Comparison of ENCODE assay signal across 16 mouse cellular contexts in genomic region chr6:82125134-82125533, GRCm38 (mm10).
DNase-seq lines count a peak whose midpoint lies in the region; ATAC-seq and TF ChIP-seq lines count a peak whose summit lies in the region.
"Had no signal": no experiment of that assay in that cellular context is flagged by ENCODE, and none has a peak within 500 bp of the region (broad histone marks: within the 10 kb centered on the region; RNA-seq: fewer than 3 reads in every experiment).

No protein-coding gene starts in this region.

- DNase-seq in heart, postnatal 0 days (ENCODE audit: low spot score), result no peak
- DNase-seq in heart, postnatal 36 days, result no peak
- DNase-seq in 3T3-L1 (ENCODE audit: low read depth, low spot score), result peak; percentile 93
- DNase-seq in Muller cell, postnatal 12 days (ENCODE audit: inconsistent ontology term), result peak; percentile 90
- no peak for DNase-seq in B cell, adult 2 months
- DNase-seq in layer of hippocampus, adult 18-20 months (ENCODE audit: low spot score in 2 of 2), result no peak
- no peak for DNase-seq in gastrocnemius, adult 8-10 months (ENCODE audit: low spot score in 2 of 2)
- DNase-seq: cerebellum, adult 9-11 months; layer of hippocampus, adult 9-11 months had no signal

- no peak overlapping the region for H3K9ac ChIP-seq in heart, postnatal 0 days (replicated peaks; ENCODE audit: low read depth, low read length)
- no peak overlapping the region for H3K9ac ChIP-seq in intestine, embryonic 16.5 days (ENCODE audit: low read depth, low read length)
- H3K9ac ChIP-seq: heart, embryonic 15.5 days; hindbrain, embryonic 15.5 days; lung, embryonic 15.5 days had no signal

- no peak for TF ChIP-seq CTCF in heart, postnatal 0 days (IDR thresholded peaks at IDR 0.05; ENCODE audit: low read depth)

- no peaks in the 10 kb centered on the region for H3K4me1 ChIP-seq in heart, postnatal 0 days (ENCODE audit: control insufficient read depth, insufficient read depth)
- H3K4me1 ChIP-seq in intestine, embryonic 16.5 days (ENCODE audit: control insufficient read depth, insufficient read depth, low read length), result no peaks in the 10 kb centered on the region
- H3K4me1 ChIP-seq: heart, embryonic 15.5 days had no signal

- H3K9me3 ChIP-seq in heart, postnatal 0 days (replicated peaks; ENCODE audit: control insufficient read depth, low read length), result no peaks in the 10 kb centered on the region
- no peaks in the 10 kb centered on the region for H3K9me3 ChIP-seq in intestine, embryonic 16.5 days (ENCODE audit: control insufficient read depth, low read length)
- H3K9me3 ChIP-seq: heart, embryonic 15.5 days; hindbrain, embryonic 15.5 days; lung, embryonic 15.5 days; midbrain, embryonic 10.5 days had no signal

- TF ChIP-seq EP300 in heart, postnatal 0 days (IDR thresholded peaks at IDR 0.05; ENCODE audit: low read depth), result no peak

- intact Hi-C loops in heart, postnatal 36 days (cut with DNase I), result no loop called here

- ATAC-seq in heart, postnatal 0 days (ENCODE audit: insufficient read depth, low read depth), result 0 out of 2 replicates have a peak, but pooled peaks have one; percentile 30
- ATAC-seq in intestine, embryonic 16.5 days, result peak; percentile 69

- no peaks in the 10 kb centered on the region for H3K27me3 ChIP-seq in heart, postnatal 0 days (ENCODE audit: control insufficient read depth, insufficient read depth, low read length)
- H3K27me3 ChIP-seq in intestine, embryonic 16.5 days (replicated peaks; ENCODE audit: control insufficient read depth, insufficient read depth, low read length), result no peaks in the 10 kb centered on the region
- H3K27me3 ChIP-seq: hindbrain, embryonic 15.5 days; lung, embryonic 15.5 days had no signal

- no peaks in the 10 kb centered on the region for H3K36me3 ChIP-seq in heart, postnatal 0 days (replicated peaks; ENCODE audit: control insufficient read depth, insufficient read depth, low read length)
- H3K36me3 ChIP-seq in intestine, embryonic 16.5 days (ENCODE audit: control insufficient read depth, insufficient read depth, low read length), result no peaks in the 10 kb centered on the region
- H3K36me3 ChIP-seq: heart, embryonic 15.5 days; hindbrain, embryonic 15.5 days; lung, embryonic 15.5 days; midbrain, embryonic 10.5 days had no signal

- no peak overlapping the region for H3K4me3 ChIP-seq in heart, postnatal 0 days (ENCODE audit: low read depth, low read length)
- H3K4me3 ChIP-seq in intestine, embryonic 16.5 days (ENCODE audit: low read length), result no peak overlapping the region
- H3K4me3 ChIP-seq: erythroblast, embryonic 14.5 days; heart, embryonic 15.5 days; hindbrain, embryonic 15.5 days; lung, embryonic 15.5 days; midbrain, embryonic 10.5 days had no signal

- no peak overlapping the region for H3K27ac ChIP-seq in heart, postnatal 0 days (ENCODE audit: low read depth)
- no peak overlapping the region for H3K27ac ChIP-seq in intestine, embryonic 16.5 days (ENCODE audit: low read length)
- H3K27ac ChIP-seq: heart, embryonic 15.5 days; hindbrain, embryonic 15.5 days; lung, embryonic 15.5 days; midbrain, embryonic 10.5 days had no signal

- no peak overlapping the region for H3K4me2 ChIP-seq in heart, postnatal 0 days (ENCODE audit: low read depth, low read length)
- H3K4me2 ChIP-seq in intestine, embryonic 16.5 days (ENCODE audit: low read depth, low read length), result no peak overlapping the region
- H3K4me2 ChIP-seq: heart, embryonic 15.5 days; hindbrain, embryonic 15.5 days; liver, embryonic 11.5 days; lung, embryonic 15.5 days had no signal

- 66% methylated on average over 2 of the region's 2 CpGs for WGBS in heart, postnatal 0 days
- 80% methylated on average over 2 of the region's 2 CpGs for WGBS in intestine, embryonic 16.5 days

Comparison
In these comparisons a context has a peak if more than half of its experiments do, and no peak if none do; other contexts are left out.
1. DNase-seq: peak in 3T3-L1 (single experiment) and Muller cell, postnatal 12 days (single experiment); none in heart, postnatal 0 days (single experiment), heart, postnatal 36 days (0 of 2), B cell, adult 2 months (0 of 2), layer of hippocampus, adult 18-20 months (0 of 2) and gastrocnemius, adult 8-10 months (0 of 2).